Mouse (Mus musculus) central nervous system, embryonic 18 days (tissue): ENCODE measurements around the gene Dbndd1. TPM values are rescaled to one million over a fixed set of nuclear protein-coding genes. Genes with fewer than 3 reads are reported as not detected.

Experiments
- polyA plus RNA-seq: library from polyadenylated mRNA; depleted of rRNA; stranded (reverse); fragments of >200 nt; gene quantifications from 2 replicates; pipeline ENCODE4 v1.2.3, GENCODE M21; 2012; rRNA removed

Dbndd1 gene
- 76.5 and 81.7 TPM in 2 replicates for polyA plus RNA-seq

GRCm38 (mm10) chr8:123514781-123515539 lies at the start of gene Dbndd1:
Gene Dbndd1 (minus strand): TSS chr8:123515463.

GRCm38 (mm10) chr8:123518667-123519066 lies 3.4 kb upstream of the Dbndd1 start, which contains the start of gene Gas8:
Gene Gas8 (plus strand): TSS chr8:123518834.

GRCm38 (mm10) chr8:123477737-123478258 lies 37.5 kb downstream of the Dbndd1 start, which contains the start of gene Afg3l1:
Gene Afg3l1 (plus strand): TSS chr8:123477903.

Other genes with a start within 250 kb of the Dbndd1 start
- gene Fanca, start 196.9 kb downstream of the Dbndd1 start, polyA plus RNA-seq: 10.7 and 10.9 TPM in 2 replicates
- 40.7 and 41.0 TPM in 2 replicates for gene Spire2, start 182.8 kb downstream of the Dbndd1 start, polyA plus RNA-seq
- 365 and 387 TPM in 2 replicates for gene Tcf25, start 141.7 kb downstream of the Dbndd1 start, polyA plus RNA-seq
- gene Mc1r, start 108.4 kb downstream of the Dbndd1 start, polyA plus RNA-seq: 0.03 and 0.08 TPM in 2 replicates
- 3,129 and 3,402 TPM in 2 replicates for gene Tubb3, start 104.0 kb downstream of the Dbndd1 start, polyA plus RNA-seq
- 50.0 and 50.3 TPM in 2 replicates for gene Def8, start 91.9 kb downstream of the Dbndd1 start, polyA plus RNA-seq
- 30.2 and 30.7 TPM in 2 replicates for gene Afg3l1, start 37.6 kb downstream of the Dbndd1 start, polyA plus RNA-seq
- gene Gas8, start 3.4 kb upstream of the Dbndd1 start, polyA plus RNA-seq: 50.2 and 53.7 TPM in 2 replicates
- 29.2 and 31.8 TPM in 2 replicates for gene Rhou, start 138.5 kb upstream of the Dbndd1 start, polyA plus RNA-seq